9 mouse cellular contexts compared by ENCODE assay signal in the genomic region with DNA sequence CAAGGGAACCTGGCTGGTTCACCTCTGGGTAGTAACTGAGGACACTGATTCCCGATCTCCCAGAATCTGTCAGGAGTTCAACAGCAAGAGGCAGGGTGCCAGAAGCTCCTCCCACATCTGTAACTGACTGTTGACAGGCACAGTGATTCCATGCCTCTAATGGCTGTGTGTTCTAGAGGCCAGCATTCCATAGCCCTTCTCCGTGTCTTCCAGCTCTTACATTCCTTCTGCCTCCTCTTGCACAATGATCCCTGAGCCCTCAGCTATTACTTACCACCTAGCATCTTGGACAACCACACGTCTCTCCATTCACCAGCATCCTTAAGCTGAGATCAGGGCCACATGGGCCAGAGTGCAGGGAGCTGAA.
DNase-seq lines count a peak whose midpoint lies in the region; ATAC-seq lines count a peak whose summit lies in the region.
"Had no signal": no experiment of that assay in that cellular context is flagged by ENCODE, and none has a peak within 500 bp of the region (broad histone marks: within the 10 kb centered on the region; RNA-seq: fewer than 3 reads in every experiment).

No protein-coding gene starts in this region.

- H3K36me3 ChIP-seq in embryonic facial prominence, embryonic 14.5 days (ENCODE audit: control insufficient read depth, insufficient read depth, low read length) = no peaks in the 10 kb centered on the region
- H3K36me3 ChIP-seq in embryonic facial prominence, embryonic 10.5 days (replicated peaks) = no peaks in the 10 kb centered on the region
- H3K36me3 ChIP-seq in neural tube, embryonic 14.5 days (ENCODE audit: control insufficient read depth, insufficient read depth, low read length) = no peaks in the 10 kb centered on the region
- H3K36me3 ChIP-seq in neural tube, embryonic 15.5 days = no peaks in the 10 kb centered on the region
- H3K36me3 ChIP-seq in forebrain, embryonic 10.5 days (replicated peaks) = no peaks in the 10 kb centered on the region

- DNase-seq in embryonic facial prominence, embryonic 14.5 days (ENCODE audit: low spot score) = peak; percentile 48
- no peak for DNase-seq in embryonic facial prominence, embryonic 10.5 days (ENCODE audit: low spot score)
- peak; percentile 67 for DNase-seq in heart, postnatal 4 days
- DNase-seq in cerebellum, adult 9-10 months = no peak
- DNase-seq in forebrain, embryonic 10.5 days (ENCODE audit: extremely low spot score, low spot score) = no peak
- DNase-seq in yolk sac, embryonic 10.5 days (ENCODE audit: low spot score) = no peak

- H3K9ac ChIP-seq in embryonic facial prominence, embryonic 14.5 days (ENCODE audit: low read depth, low read length) = no peak overlapping the region
- no peak overlapping the region for H3K9ac ChIP-seq in neural tube, embryonic 14.5 days (replicated peaks; ENCODE audit: low read depth, low read length)
- H3K9ac ChIP-seq in neural tube, embryonic 15.5 days (replicated peaks) = no peak overlapping the region
- H3K9ac ChIP-seq: liver, embryonic 14.5 days had no signal

- no peak overlapping the region for H3K27ac ChIP-seq in embryonic facial prominence, embryonic 14.5 days (replicated peaks; ENCODE audit: low read depth, low read length)
- no peak overlapping the region for H3K27ac ChIP-seq in embryonic facial prominence, embryonic 10.5 days (replicated peaks)
- H3K27ac ChIP-seq in neural tube, embryonic 14.5 days (ENCODE audit: low read depth, low read length) = no peak overlapping the region
- H3K27ac ChIP-seq in neural tube, embryonic 15.5 days (replicated peaks) = no peak overlapping the region
- no peak overlapping the region for H3K27ac ChIP-seq in forebrain, embryonic 10.5 days
- H3K27ac ChIP-seq: liver, embryonic 14.5 days had no signal

- no peak overlapping the region for H3K4me3 ChIP-seq in embryonic facial prominence, embryonic 14.5 days (ENCODE audit: low read depth, low read length)
- no peak overlapping the region for H3K4me3 ChIP-seq in embryonic facial prominence, embryonic 10.5 days
- no peak overlapping the region for H3K4me3 ChIP-seq in neural tube, embryonic 14.5 days (ENCODE audit: low read depth, low read length)
- H3K4me3 ChIP-seq in neural tube, embryonic 15.5 days (replicated peaks) = no peak overlapping the region
- H3K4me3 ChIP-seq in forebrain, embryonic 10.5 days = no peak overlapping the region

- no peak overlapping the region for H3K4me2 ChIP-seq in embryonic facial prominence, embryonic 14.5 days (ENCODE audit: low read depth, low read length)
- H3K4me2 ChIP-seq in neural tube, embryonic 14.5 days (ENCODE audit: low read depth, low read length) = no peak overlapping the region
- no peak overlapping the region for H3K4me2 ChIP-seq in neural tube, embryonic 15.5 days

- 25% methylated on average over 3 of the region's 3 CpGs for WGBS in embryonic facial prominence, embryonic 14.5 days
- WGBS in embryonic facial prominence, embryonic 10.5 days = 50% methylated on average over 3 of the region's 3 CpGs
- WGBS in neural tube, embryonic 14.5 days = 40% methylated on average over 3 of the region's 3 CpGs
- 36% methylated on average over 3 of the region's 3 CpGs for WGBS in neural tube, embryonic 15.5 days
- 54% methylated on average over 3 of the region's 3 CpGs for WGBS in forebrain, embryonic 10.5 days

- no peaks in the 10 kb centered on the region for H3K9me3 ChIP-seq in embryonic facial prominence, embryonic 14.5 days (ENCODE audit: control insufficient read depth, low read length)
- no peaks in the 10 kb centered on the region for H3K9me3 ChIP-seq in embryonic facial prominence, embryonic 10.5 days
- H3K9me3 ChIP-seq in neural tube, embryonic 14.5 days (ENCODE audit: control insufficient read depth, low read length) = no peaks in the 10 kb centered on the region
- no peaks in the 10 kb centered on the region for H3K9me3 ChIP-seq in neural tube, embryonic 15.5 days (replicated peaks)
- H3K9me3 ChIP-seq in forebrain, embryonic 10.5 days = no peaks in the 10 kb centered on the region

- no peak for ATAC-seq in embryonic facial prominence, embryonic 14.5 days (ENCODE audit: low read depth)
- ATAC-seq in neural tube, embryonic 14.5 days (ENCODE audit: low read depth) = peak; percentile 34; the same call in 1 of the 2 replicates
- ATAC-seq in neural tube, embryonic 15.5 days (ENCODE audit: low FRiP score) = no peak

- H3K27me3 ChIP-seq in embryonic facial prominence, embryonic 14.5 days (replicated peaks; ENCODE audit: control insufficient read depth, insufficient read depth, low read length) = no peaks in the 10 kb centered on the region
- H3K27me3 ChIP-seq in embryonic facial prominence, embryonic 10.5 days (replicated peaks; ENCODE audit: low read depth, poor library complexity, severe bottlenecking) = 0 out of 2 replicates have a peak, but pooled peaks cover 4% of the 10 kb centered on the region
- no peaks in the 10 kb centered on the region for H3K27me3 ChIP-seq in neural tube, embryonic 14.5 days (ENCODE audit: control insufficient read depth, insufficient read depth, low read length)
- no peaks in the 10 kb centered on the region for H3K27me3 ChIP-seq in neural tube, embryonic 15.5 days (replicated peaks)
- H3K27me3 ChIP-seq in forebrain, embryonic 10.5 days (ENCODE audit: poor library complexity, severe bottlenecking) = 0 out of 2 replicates have a peak, but pooled peaks cover 3% of the 10 kb centered on the region

- H3K4me1 ChIP-seq in embryonic facial prominence, embryonic 14.5 days (ENCODE audit: control insufficient read depth, insufficient read depth, low read length) = peaks cover 7% of the 10 kb centered on the region; the same call in 1 of the 2 replicates
- no peaks in the 10 kb centered on the region; the same call in 1 of the 2 replicates for H3K4me1 ChIP-seq in embryonic facial prominence, embryonic 10.5 days
- peaks cover 4% of the 10 kb centered on the region; the same call in 1 of the 2 replicates for H3K4me1 ChIP-seq in neural tube, embryonic 14.5 days (ENCODE audit: control insufficient read depth, insufficient read depth, low read length)
- peaks cover 14% of the 10 kb centered on the region; the same call in 1 of the 2 replicates for H3K4me1 ChIP-seq in neural tube, embryonic 15.5 days
- no peaks in the 10 kb centered on the region for H3K4me1 ChIP-seq in forebrain, embryonic 10.5 days

Comparison
In these comparisons a context has a peak if more than half of its experiments do, and no peak if none do; other contexts are left out.
1. DNase-seq: peak in embryonic facial prominence, embryonic 14.5 days (single experiment) and heart, postnatal 4 days (single experiment); none in embryonic facial prominence, embryonic 10.5 days (single experiment), cerebellum, adult 9-10 months (single experiment), forebrain, embryonic 10.5 days (single experiment) and yolk sac, embryonic 10.5 days (single experiment).